Mouse (Mus musculus) adrenal gland, adult (tissue): ENCODE results near the gene Ints3.

Source experiments
- DNase-seq, 2 experiments: peaks; one replicate each; pipeline ENCODE4 v3.0.0; 2022 to 2023; ENCODE audit warnings: low spot score in 1 of 2; ENCODE audit not compliant: inconsistent age in 2 of 2

The Ints3 gene

DNA sequence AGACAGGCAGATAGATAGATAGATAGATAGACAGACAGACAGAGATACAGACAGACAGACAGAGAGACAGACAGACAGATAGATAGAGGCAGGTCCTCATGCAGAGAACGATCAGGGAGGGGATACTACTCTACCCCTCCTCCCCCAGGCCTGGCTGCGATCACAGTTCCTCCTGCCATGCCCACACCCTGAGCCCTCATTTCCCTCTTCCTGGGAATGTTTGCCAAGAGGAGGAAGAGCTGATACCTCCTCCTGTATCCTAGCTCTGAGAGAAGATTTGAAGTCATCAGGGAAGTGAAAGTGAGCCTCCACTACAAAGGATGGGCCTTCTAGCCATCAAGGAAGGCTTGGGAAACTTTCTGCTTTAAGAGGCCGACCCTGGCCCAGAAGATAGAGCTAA lies 37.8 kb downstream of the Ints3 start:
- no peak for DNase-seq

DNA sequence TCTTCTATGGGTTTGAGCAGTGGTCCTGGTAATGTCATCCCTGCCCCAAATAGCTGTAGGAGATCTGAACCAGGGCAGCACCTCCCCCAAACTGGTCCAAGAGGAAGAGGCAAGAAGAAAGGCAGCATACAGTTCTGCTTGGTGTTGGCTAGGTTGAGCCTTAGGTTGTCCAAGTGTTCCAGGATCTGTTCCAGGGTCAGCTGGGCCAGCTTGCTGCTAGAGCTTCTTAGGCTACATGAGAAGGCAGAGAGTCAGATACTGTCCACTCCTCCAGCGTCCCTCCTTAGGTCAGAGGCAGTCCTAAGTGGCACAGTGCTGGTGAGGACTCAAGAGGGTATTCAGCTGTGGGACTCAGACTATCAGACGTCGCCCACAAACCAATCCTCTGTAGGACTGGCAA lies 40.8 kb downstream of the Ints3 start:
- DNase-seq: no peak

- DNase-seq: peak in 1 of 2 experiments; percentile 18
These were observed 41.5 kb downstream of the Ints3 start for GRCm38 (mm10) chr3:90391941-90392340.

GRCm38 (mm10) chr3:90391004-90391403 lies 42.4 kb downstream of the Ints3 start:
- DNase-seq: peak; percentile 76 to 84

DNA sequence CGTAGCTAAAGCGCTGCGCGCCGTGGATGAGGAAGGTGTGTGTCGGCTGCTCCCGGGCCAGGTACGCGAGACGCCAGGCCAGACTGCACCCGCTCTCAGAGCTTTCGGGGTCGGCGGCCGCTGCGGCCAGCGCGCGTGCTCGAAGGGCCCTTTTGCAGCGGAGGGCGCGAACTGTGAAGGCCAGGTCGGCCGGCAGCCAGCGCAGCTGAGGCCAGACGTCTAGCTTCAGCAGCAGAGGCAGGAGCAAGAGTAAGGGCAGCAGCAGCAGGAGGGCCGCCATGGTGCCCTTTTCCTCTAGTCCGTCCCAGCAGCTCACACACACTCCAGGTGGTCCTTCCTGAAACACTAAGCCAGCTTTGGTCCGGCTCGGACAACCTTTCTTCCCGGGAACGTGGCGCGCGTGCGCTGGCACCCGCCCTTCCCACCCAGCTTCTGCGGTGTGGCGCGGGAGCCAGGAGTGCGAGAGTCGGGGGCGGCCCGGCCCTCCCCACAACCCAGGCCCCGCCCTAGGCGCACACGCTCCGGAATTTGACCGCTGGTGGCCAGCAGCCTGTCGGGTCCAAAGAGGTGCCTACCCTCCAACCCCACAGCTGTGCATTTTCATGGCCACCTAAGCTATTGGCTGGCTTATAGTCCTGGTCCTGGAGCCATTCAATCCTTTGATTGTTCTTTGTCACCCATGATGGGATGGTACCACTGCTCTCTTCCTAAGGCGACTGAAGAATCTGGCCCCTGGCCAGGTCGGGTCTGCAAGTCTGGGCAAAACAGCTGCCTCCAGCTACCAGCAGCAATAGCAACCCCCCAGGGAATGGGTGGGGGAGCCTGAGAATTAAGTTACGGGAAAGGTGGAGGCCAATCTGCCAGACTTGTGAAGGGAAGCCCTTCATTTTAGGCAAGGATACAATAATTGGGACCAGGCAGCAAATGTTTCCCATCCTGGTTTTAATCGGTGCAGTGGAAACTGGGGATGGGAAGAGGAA lies 43.6 kb downstream of the Ints3 start, which contains the start of gene Slc27a3:
Slc27a3 (minus strand) TSS at position 428 of the 980 bp plus-strand sequence.
- DNase-seq: peak; percentile 85 to 93

DNA sequence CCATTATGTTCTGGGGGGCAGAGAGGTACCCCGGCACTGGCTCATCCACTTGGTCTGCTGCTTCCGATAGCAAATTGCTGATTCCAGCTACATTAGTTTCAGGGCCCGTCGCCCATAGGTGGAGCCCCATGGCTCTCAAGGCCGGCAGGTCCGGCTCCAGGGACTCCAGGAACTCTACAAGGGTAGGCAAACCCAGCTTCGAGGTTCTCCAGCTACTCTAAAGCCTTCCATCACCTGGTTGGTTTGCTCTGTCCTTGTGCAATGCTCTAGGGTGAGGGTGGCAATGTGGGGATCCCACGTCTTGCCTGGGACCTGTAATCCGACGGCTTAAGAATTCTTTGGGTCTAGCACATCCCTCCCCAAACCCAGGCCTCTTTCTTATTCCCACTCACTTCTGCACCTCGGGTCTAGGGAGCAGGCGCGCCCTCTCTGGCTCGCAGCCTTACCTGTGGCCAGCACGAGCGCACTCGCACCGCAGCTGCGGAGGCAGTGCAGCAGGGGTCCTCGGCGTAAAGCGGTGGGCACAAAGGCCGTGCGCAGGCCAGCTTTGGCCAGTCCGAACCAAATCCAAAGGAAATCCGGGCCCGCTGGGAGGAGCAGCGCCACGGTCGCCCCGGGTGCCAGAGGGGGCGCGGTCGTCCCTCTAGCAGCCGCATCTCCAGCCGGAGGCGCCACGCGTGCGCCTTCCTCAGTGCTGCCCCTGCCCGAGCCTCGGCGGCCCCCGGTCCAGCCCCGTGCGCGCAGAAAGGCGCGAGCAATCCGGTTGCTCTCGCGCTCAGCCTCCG lies 44.5 kb downstream of the Ints3 start:
- DNase-seq: peak; percentile 76 to 89

DNA sequence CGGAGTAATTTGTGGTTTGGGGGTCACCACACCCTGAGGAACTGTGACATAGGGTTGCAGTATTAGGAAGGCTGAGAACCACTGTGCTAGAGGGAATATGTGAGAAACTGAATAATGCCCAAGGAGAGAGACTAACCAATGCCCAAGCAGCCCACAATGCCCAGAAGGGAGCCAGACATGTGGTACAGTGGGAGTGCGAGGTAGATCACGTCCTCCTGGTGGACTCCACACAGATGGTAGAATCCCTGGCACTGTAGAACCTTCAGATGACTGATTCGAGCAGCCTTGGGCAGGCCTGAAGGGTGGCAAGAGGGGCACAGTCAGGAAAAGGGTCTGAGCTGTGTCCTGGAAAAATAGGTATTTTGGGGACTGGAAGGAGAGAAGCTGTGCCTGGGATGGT lies 45.2 kb downstream of the Ints3 start:
- peak; percentile 46 to 80 for DNase-seq

DNA sequence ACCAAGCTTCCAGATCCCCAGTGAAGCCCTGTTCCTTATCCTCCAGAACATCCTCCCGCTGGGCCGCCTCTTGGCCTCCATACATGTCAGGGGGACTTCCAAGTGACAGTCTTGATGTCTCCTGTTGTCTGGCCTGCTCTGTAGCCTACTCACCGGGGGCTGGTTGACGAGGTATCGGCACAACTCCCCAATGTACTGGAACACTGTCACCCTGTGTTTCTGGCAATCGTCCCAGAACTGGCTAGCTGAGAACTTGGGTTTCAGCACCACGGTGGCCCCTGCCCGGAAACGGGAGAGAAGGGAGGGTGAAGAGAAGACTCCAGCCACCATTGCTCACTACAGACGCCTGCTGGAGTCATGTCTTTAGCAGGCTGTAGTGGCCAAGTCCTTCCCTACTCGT lies 45.9 kb downstream of the Ints3 start:
- peak; percentile 90 for DNase-seq

DNA sequence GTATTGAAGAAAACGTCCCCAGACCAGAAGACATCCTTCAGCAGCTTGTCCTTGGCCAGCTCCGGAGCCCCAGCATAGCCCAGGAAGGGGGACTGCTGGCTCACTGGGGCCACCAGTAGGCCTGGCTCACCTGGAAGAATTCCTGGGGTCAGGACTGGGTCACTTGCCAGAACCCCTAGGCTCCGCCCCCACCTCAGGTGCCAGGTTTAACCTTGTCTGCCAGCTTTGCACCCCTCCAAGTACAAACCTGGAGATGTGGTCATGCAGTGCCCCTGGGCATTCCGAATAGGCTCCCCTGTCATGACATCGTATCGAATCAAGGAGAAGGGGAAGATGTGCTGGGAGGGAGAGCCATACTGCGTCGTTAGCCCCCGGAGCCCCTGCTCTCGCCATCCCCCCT lies 46.6 kb downstream of the Ints3 start:
- peak; percentile 52 to 62 for DNase-seq

- DNase-seq: peak; percentile 21 to 58
These were observed 48.5 kb downstream of the Ints3 start for GRCm38 (mm10) chr3:90384851-90385375.

DNA sequence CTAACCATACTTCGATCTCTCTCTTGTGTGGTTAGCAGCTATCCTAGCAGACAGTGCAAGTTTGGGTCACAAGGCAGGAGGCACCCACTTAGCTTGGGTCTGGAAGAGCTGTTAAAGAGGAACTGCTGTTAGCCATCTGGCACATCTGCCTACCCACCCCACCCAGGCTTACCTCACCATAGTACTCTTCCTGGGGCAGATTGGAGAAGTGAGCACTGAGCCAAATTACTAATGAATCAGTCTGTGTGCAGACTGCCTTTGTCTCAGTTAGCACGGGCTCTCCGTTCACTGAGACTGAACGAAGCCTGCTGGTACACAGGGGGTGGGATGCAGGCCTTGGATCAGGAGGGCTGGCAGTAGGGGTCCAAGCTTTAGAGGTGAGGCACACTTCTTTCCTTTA lies 49.7 kb downstream of the Ints3 start:
- peak; percentile 41 to 65 for DNase-seq

GRCm38 (mm10) chr3:90381727-90382126 lies 51.7 kb downstream of the Ints3 start:
- DNase-seq: peak; percentile 93 to 94

DNA sequence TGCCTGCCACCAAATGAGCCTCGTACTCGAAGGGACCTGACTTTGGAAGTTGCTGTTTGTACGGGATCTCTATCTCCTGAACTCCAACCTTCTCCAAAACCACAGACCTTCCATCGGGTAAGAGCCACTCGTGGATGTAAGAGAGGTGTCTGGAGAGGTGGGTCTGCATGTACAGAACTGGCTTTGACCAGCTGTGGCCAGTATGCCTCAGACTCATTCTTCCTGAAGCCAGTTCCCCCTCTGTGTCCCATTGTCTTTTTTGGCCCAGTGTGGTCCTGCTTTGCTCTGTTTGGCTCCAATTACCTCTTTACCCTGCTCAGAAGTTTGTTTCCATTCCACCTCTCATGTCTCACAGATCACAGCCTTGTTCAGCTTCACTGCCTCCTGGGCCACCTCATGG lies 54.9 kb downstream of the Ints3 start:
- no peak for DNase-seq

- peak; percentile 68 to 71 for DNase-seq
These were observed 57.2 kb downstream of the Ints3 start for GRCm38 (mm10) chr3:90376247-90376585.

DNA sequence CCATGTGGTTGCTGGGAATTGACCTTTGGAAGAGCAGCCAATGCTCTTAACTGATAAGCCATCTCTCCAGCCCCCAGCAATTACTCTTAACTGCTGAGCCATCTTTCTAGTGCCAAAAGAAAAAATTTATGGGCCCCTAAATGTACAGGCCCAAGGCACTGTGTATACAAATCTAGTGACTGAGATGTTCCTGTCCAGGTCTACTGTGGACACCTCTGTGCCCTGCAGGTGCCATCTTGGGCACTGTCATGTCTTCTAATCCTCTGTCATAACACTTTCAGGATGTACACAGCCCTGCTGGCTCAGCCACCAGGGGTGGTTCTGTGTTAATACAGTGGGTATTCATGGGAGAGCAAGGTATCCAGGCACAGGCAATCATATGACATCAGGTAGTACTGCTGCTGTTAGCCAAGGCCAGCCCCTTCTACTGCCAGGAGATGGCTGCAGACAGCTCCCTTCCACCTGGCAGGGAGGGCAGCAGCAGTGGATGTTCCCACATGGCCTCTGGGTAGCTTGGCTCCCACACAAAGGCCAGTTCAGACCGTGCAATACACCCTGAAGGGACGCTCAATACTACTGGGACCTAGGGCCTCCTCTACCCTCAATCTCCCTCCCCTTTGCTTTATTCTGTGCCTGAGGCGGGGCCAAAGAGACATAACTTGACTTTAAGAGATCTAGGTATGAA lies 57.7 kb downstream of the Ints3 start:
- peak in 1 of 2 experiments; percentile 38 for DNase-seq

DNA sequence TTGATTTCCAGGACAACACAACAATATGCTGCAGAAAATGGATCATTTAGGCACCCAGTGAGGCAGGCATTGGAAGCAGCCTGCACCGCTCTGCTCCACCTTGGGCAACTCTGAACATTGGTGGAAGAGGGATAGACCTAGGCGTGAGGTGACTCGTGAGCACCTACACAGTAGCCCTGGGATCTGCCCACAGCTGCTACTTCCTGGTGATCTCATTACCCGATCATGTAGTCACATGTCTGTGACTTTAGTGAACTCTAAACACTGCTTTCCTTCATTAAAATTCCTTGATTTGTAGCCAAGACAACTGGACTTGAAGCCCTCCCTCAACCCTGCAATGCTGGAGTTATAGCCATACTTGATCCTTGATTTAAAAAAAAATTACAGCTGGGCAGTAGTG lies 59.1 kb downstream of the Ints3 start:
- peak; percentile 27 to 62 for DNase-seq

- DNase-seq: peak; percentile 77 to 95
These were observed 59.9 kb downstream of the Ints3 start for GRCm38 (mm10) chr3:90373432-90374028.

DNA sequence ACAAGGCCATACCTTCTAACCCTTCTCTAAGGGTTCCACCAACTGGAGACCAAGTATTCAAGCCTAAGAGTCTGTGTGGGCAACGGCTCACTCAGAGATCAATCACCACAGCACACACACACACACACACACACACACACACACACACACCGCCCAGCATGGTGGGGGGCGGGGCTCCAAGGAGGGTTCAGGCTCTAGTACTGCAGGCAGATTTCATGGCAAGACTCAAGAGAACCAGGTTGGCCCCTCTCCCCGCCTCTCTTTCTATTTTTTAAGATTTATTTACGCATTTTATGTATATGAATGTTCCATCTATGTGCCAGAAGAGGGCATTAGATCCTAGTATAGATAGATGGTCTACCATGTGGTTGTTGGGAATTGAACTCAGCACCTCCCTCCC lies 60.6 kb downstream of the Ints3 start:
- DNase-seq: peak in 1 of 2 experiments; percentile 43

DNA sequence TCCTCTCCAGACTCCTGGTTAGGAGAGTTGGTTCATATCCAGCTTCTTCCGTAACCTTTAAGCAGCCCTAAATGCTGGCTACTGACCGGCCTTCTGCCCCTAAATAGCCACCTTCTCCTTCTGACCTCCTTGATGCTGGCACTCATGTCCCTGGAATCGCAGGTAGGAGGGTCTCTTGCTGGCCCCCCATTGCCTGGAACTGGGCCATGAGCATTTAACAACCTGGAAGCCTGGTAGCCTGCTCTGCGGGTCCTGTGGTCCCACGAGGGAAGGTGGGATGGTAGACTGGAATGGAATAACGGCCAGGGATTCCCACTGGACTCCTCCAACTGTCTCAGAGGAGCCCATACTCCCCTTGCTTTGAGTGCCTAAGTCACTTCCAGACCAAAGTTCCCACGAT lies 61.6 kb downstream of the Ints3 start:
- DNase-seq: no peak

- no peak for DNase-seq
These were observed 64.4 kb downstream of the Ints3 start for GRCm38 (mm10) chr3:90369041-90369440.
